Mouse (Mus musculus) liver, postnatal 0 days (tissue): ENCODE measurements around the gene Insyn1.

Source experiments
- CTCF ChIP-seq: sonication (generic); IDR thresholded peaks from 2 replicates; pipeline ENCODE4 v1.5.1; 2016; ENCODE audit warnings: antibody characterized with exemption, low read depth
- EP300 ChIP-seq: IDR thresholded peaks from 2 replicates; pipeline ENCODE4 v1.6.1; 2016; ENCODE audit warnings: antibody characterized with exemption, low read depth, mild to moderate bottlenecking

GRCm38 (mm10) chr9:58496470-58497182 lies 8.2 kb downstream of the Insyn1 start:
- peak; percentile 35 for TF ChIP-seq CTCF
- TF ChIP-seq EP300, result no peak
